Mouse (Mus musculus): Measurements from ENCODE around the gene Ing4. TPM values are rescaled to one million over a fixed set of nuclear protein-coding genes. Genes with fewer than 3 reads are reported as not detected.

The Ing4 gene
- total and polyA plus RNA-seq, 3 experiments = 14.3 to 118 (median 37.5) TPM

DNA sequence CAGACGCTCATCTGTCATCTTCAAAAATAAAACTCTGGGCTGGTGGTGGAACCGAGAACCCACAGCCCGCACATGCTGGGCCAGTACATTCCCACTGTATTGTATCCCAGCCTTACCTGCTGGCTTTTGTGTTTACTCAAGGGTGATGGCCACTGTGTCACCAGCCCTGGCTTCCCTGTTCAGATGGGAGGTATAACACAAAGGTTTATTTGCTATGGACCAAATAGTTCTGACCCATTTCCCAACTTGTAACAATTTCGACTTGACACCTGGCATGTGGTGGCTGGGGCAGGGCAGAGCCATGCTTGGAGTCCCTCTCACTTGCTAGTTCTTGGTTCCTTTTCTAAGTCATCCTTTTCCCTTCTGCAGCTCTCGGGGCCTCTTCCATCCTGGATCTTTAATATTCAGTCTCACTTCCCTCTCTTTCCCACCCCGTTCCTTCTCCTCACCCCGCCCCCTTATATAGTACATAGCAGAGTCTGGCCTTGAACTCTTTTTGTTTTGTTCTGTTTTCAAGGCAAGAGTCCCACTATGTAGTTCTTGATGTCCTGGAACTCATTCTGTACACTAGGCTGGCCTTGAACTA, 43.3 kb downstream of the Ing4 start:
- DNase-seq (ENCODE audit: low spot score) (no peak), ATAC-seq (ENCODE audit: extremely low read depth, insufficient number of reproducible peaks, low FRiP score, poor library complexity, severe bottlenecking) (no peak)
- Histone ChIP-seq H3K27me3 (ENCODE audit: insufficient read depth, low read length) (0 out of 2 replicates have a peak, but pooled peaks cover 3% of the 10 kb centered on the region), H3K4me1 (ENCODE audit: insufficient read depth, low read depth, low read length) (peaks cover 21% of the 10 kb centered on the region), H3K9me3 (replicated peaks) (no peaks in the 10 kb centered on the region), H3K36me3 (replicated peaks) (peaks cover 22% of the 10 kb centered on the region), H3K4me3 (ENCODE audit: low read depth, low read length) (no peak overlapping the region)
- TF ChIP-seq POLR2AphosphoS5 (IDR thresholded peaks at IDR 0.05; ENCODE audit: insufficient replicate concordance, low read depth, low read length) = no peak
- TF ChIP-seq GATA1 (IDR thresholded peaks at IDR 0.05; ENCODE audit: borderline replicate concordance, low read length) = no peak
- no peak for TF ChIP-seq GATA2 (IDR thresholded peaks at IDR 0.05; ENCODE audit: borderline replicate concordance, low read depth, low read length)

GRCm38 (mm10) chr6:125084424-125084823, 44.9 kb downstream of the Ing4 start:
- 0 out of 2 replicates have a peak, but pooled peaks cover 3% of the 10 kb centered on the region for H3K27me3 ChIP-seq (ENCODE audit: insufficient read depth, low read length)
- peaks cover 36% of the 10 kb centered on the region for H3K4me1 ChIP-seq (ENCODE audit: insufficient read depth, low read depth, low read length)
- DNase-seq (ENCODE audit: low spot score) = no peak
- no peak overlapping the region for H3K4me3 ChIP-seq (ENCODE audit: low read depth, low read length)
- peak; percentile 80 for TF ChIP-seq CTCF (IDR thresholded peaks at IDR 0.05; ENCODE audit: low read depth, low read length)
- no peak for TF ChIP-seq TAL1 (conservative IDR thresholded peaks at IDR 0.05; ENCODE audit: low read depth, low read length)
- no peak for TF ChIP-seq GATA1 (IDR thresholded peaks at IDR 0.05; ENCODE audit: borderline replicate concordance, low read length)
- TF ChIP-seq POLR2AphosphoS5 (IDR thresholded peaks at IDR 0.05; ENCODE audit: insufficient replicate concordance, low read depth, low read length) = no peak
- TF ChIP-seq GATA2 (IDR thresholded peaks at IDR 0.05; ENCODE audit: borderline replicate concordance, low read depth, low read length) = no peak
- H3K9me3 ChIP-seq (replicated peaks) = no peaks in the 10 kb centered on the region
- H3K36me3 ChIP-seq (replicated peaks) = peaks cover 22% of the 10 kb centered on the region
- ATAC-seq (ENCODE audit: extremely low read depth, insufficient number of reproducible peaks, low FRiP score, poor library complexity, severe bottlenecking) = no peak

GRCm38 (mm10) chr6:125087937-125088336, 48.4 kb downstream of the Ing4 start:
- TF ChIP-seq GATA2 (IDR thresholded peaks at IDR 0.05; ENCODE audit: borderline replicate concordance, low read depth, low read length) (no peak), POLR2AphosphoS5 (IDR thresholded peaks at IDR 0.05; ENCODE audit: insufficient replicate concordance, low read depth, low read length) (no peak), GATA1 (IDR thresholded peaks at IDR 0.05; ENCODE audit: borderline replicate concordance, low read length) (no peak), TAL1 (conservative IDR thresholded peaks at IDR 0.05; ENCODE audit: low read depth, low read length) (no peak), CTCF (IDR thresholded peaks at IDR 0.05; ENCODE audit: low read depth, low read length) (no peak)
- Histone ChIP-seq H3K4me1 (ENCODE audit: insufficient read depth, low read depth, low read length) (peaks cover 50% of the 10 kb centered on the region), H3K36me3 (replicated peaks) (peaks cover 2% of the 10 kb centered on the region), H3K4me3 (ENCODE audit: low read depth, low read length) (no peak overlapping the region), H3K27me3 (ENCODE audit: insufficient read depth, low read length) (no peaks in the 10 kb centered on the region), H3K9me3 (replicated peaks) (no peaks in the 10 kb centered on the region)
- ATAC-seq (ENCODE audit: extremely low read depth, insufficient number of reproducible peaks, low FRiP score, poor library complexity, severe bottlenecking) = no peak
- no peak for DNase-seq (ENCODE audit: low spot score)

DNA sequence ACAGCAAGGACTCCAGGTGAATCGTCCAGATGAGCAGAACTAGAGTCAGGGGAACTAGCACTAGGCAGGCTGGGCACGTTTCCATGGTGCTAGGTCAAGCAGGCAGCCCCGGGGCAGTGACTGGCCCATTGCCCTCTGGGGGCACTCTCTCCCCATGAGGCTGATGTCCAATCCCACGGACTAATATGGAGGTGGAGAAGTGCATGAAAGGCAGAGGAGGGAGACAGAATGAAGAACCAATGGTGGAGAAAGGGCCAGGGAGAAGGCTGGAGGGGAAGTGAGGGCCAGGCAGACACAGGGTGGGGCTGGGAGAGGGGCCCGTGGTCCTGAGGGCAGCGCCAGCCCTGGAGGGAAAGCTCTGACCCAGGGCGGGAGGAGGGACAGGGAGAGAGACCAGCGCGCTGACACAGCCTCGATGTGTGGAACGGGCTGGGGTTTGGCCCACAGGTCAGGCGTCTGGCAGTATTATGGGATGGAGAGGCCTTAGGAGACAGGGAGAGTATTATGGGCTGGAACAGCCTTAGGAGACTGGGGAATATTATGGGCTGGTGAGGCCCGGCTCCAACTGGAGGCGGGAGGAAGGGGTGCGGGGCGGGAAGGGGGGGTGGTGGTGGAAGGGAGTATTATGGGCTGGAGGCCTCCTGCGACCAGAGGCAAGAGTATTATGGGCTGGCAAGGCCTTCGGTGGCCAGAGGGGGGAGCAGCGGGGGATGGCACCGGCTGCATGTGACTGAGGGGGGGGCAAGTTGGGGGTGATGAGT, 49.2 kb downstream of the Ing4 start:
- Histone ChIP-seq H3K9me3 (replicated peaks) (no peaks in the 10 kb centered on the region), H3K36me3 (replicated peaks) (no peaks in the 10 kb centered on the region), H3K4me1 (ENCODE audit: insufficient read depth, low read depth, low read length) (peaks cover 51% of the 10 kb centered on the region), H3K27me3 (ENCODE audit: insufficient read depth, low read length) (no peaks in the 10 kb centered on the region), H3K4me3 (ENCODE audit: low read depth, low read length) (peak overlapping the region; percentile 52; the same call in 1 of the 2 replicates)
- ATAC-seq (ENCODE audit: extremely low read depth, insufficient number of reproducible peaks, low FRiP score, poor library complexity, severe bottlenecking) = peak; percentile 58
- peak; percentile 68 for DNase-seq (ENCODE audit: low spot score)
- no peak for TF ChIP-seq GATA2 (IDR thresholded peaks at IDR 0.05; ENCODE audit: borderline replicate concordance, low read depth, low read length)
- TF ChIP-seq TAL1 (conservative IDR thresholded peaks at IDR 0.05; ENCODE audit: low read depth, low read length) = no peak
- TF ChIP-seq GATA1 (IDR thresholded peaks at IDR 0.05; ENCODE audit: borderline replicate concordance, low read length) = no peak
- no peak for TF ChIP-seq CTCF (IDR thresholded peaks at IDR 0.05; ENCODE audit: low read depth, low read length)
- no peak for TF ChIP-seq POLR2AphosphoS5 (IDR thresholded peaks at IDR 0.05; ENCODE audit: insufficient replicate concordance, low read depth, low read length)

- peak overlapping the region; percentile 59; the same call in 1 of the 2 replicates for H3K4me3 ChIP-seq (ENCODE audit: low read depth, low read length)
- H3K27me3 ChIP-seq (ENCODE audit: insufficient read depth, low read length) = no peaks in the 10 kb centered on the region
- ATAC-seq (ENCODE audit: extremely low read depth, insufficient number of reproducible peaks, low FRiP score, poor library complexity, severe bottlenecking) (peak; percentile 68), DNase-seq (ENCODE audit: low spot score) (peak; percentile 77)
- no peaks in the 10 kb centered on the region for H3K36me3 ChIP-seq (replicated peaks)
- H3K9me3 ChIP-seq (replicated peaks) = no peaks in the 10 kb centered on the region
- TF ChIP-seq TAL1 (conservative IDR thresholded peaks at IDR 0.05; ENCODE audit: low read depth, low read length) (no peak), GATA1 (IDR thresholded peaks at IDR 0.05; ENCODE audit: borderline replicate concordance, low read length) (no peak), POLR2AphosphoS5 (IDR thresholded peaks at IDR 0.05; ENCODE audit: insufficient replicate concordance, low read depth, low read length) (no peak), GATA2 (IDR thresholded peaks at IDR 0.05; ENCODE audit: borderline replicate concordance, low read depth, low read length) (no peak), CTCF (IDR thresholded peaks at IDR 0.05; ENCODE audit: low read depth, low read length) (no peak)
- peaks cover 49% of the 10 kb centered on the region for H3K4me1 ChIP-seq (ENCODE audit: insufficient read depth, low read depth, low read length)
These were observed 50.2 kb downstream of the Ing4 start for GRCm38 (mm10) chr6:125089521-125090321.

Measured in G1E (cell line).